Mouse (Mus musculus) forebrain, embryonic 15.5 days (tissue): ENCODE measurements at regions not wholly inside any gene's neighbourhood (a gene's known extent, or its start where the extent isn't known, plus 50 kb on each side); places are given as distances from the start of the nearest gene placed in this dataset.

Experiments
- ATAC-seq: fragments of 200-750 bp; cut with Nextera tagmentation; replicated peaks from 2 replicates; pipeline ENCODE4 v1.8.0; 2017; ENCODE audit warnings: mild to moderate bottlenecking, moderate TSS enrichment, moderate library complexity
- H3K27ac ChIP-seq: fragments of 300-500 bp; sonication (generic); replicated peaks from 2 replicates; pipeline ENCODE4 v1.5.1; 2015; ENCODE audit warnings: mild to moderate bottlenecking, inconsistent platforms
- H3K27me3 ChIP-seq: fragments of 300-500 bp; sonication (generic); 2 replicates; pipeline ENCODE4 v1.6.1; 2015; ENCODE audit warnings: inconsistent platforms
- H3K36me3 ChIP-seq: fragments of 300-500 bp; sonication (generic); 2 replicates; pipeline ENCODE4 v1.6.1; 2015; ENCODE audit warnings: mild to moderate bottlenecking, inconsistent platforms
- H3K4me1 ChIP-seq: fragments of 300-500 bp; sonication (generic); 2 replicates; pipeline ENCODE4 v1.6.1; 2015; ENCODE audit warnings: inconsistent platforms
- H3K4me2 ChIP-seq: fragments of 300-500 bp; sonication (generic); replicated peaks from 2 replicates; pipeline ENCODE4 v1.6.1; 2015; ENCODE audit warnings: mild to moderate bottlenecking, inconsistent platforms
- H3K4me3 ChIP-seq: fragments of 300-500 bp; sonication (generic); 2 replicates; pipeline ENCODE4 v1.5.1; 2015; ENCODE audit warnings: mild to moderate bottlenecking, inconsistent platforms
- H3K9ac ChIP-seq: fragments of 300-500 bp; sonication (generic); replicated peaks from 2 replicates; pipeline ENCODE4 v1.6.1; 2015; ENCODE audit warnings: mild to moderate bottlenecking, inconsistent platforms
- H3K9me3 ChIP-seq: fragments of 300-500 bp; sonication (generic); 2 replicates; pipeline ENCODE4 v1.6.1; 2016; ENCODE audit warnings: inconsistent platforms
- WGBS: fragments of 180-500 bp; shearing (Covaris S2); methylation state at CpG from one replicate; pipeline ENCODE4 v1.1.7; 2015; ENCODE audit warnings: mixed read lengths; 5-methylcytosine and 5-hydroxymethylcytosine counted together

GRCm38 (mm10) chr1:26909926-26910665, 222.8 kb upstream of the 4931408C20Rik start:
- no peaks in the 10 kb centered on the region for H3K4me1 ChIP-seq
- no peak overlapping the region for H3K27ac ChIP-seq
- H3K9me3 ChIP-seq, result no peaks in the 10 kb centered on the region
- H3K9ac ChIP-seq, result no peak overlapping the region
- H3K27me3 ChIP-seq, result no peaks in the 10 kb centered on the region
- no peaks in the 10 kb centered on the region for H3K36me3 ChIP-seq
- no peak overlapping the region for H3K4me2 ChIP-seq
- WGBS, result 73% methylated on average over 3 of the region's 3 CpGs
- no peak for ATAC-seq
- no peak overlapping the region for H3K4me3 ChIP-seq

- WGBS, result 84% methylated on average over 1 of the region's 1 CpGs
- Histone ChIP-seq H3K4me2 (no peak overlapping the region), H3K27ac (no peak overlapping the region), H3K9me3 (no peaks in the 10 kb centered on the region), H3K36me3 (no peaks in the 10 kb centered on the region), H3K27me3 (no peaks in the 10 kb centered on the region), H3K4me3 (no peak overlapping the region), H3K4me1 (no peaks in the 10 kb centered on the region), H3K9ac (no peak overlapping the region)
- ATAC-seq, result no peak
Measured at GRCm38 (mm10) chr1:26902306-26902705, 215.0 kb upstream of the 4931408C20Rik start.

- H3K27ac ChIP-seq, result no peak overlapping the region
- H3K36me3 ChIP-seq, result no peaks in the 10 kb centered on the region
- H3K9ac ChIP-seq, result no peak overlapping the region
- no peak for ATAC-seq
- WGBS, result 71% methylated on average over 2 of the region's 2 CpGs
- no peaks in the 10 kb centered on the region for H3K9me3 ChIP-seq
- no peaks in the 10 kb centered on the region for H3K4me1 ChIP-seq
- no peak overlapping the region for H3K4me3 ChIP-seq
- no peak overlapping the region for H3K4me2 ChIP-seq
- no peaks in the 10 kb centered on the region for H3K27me3 ChIP-seq
Measured at GRCm38 (mm10) chr1:26857433-26857832, 170.2 kb upstream of the 4931408C20Rik start.

- Histone ChIP-seq H3K4me3 (no peak overlapping the region), H3K36me3 (no peaks in the 10 kb centered on the region), H3K9me3 (no peaks in the 10 kb centered on the region), H3K27ac (no peak overlapping the region), H3K9ac (no peak overlapping the region), H3K4me1 (no peaks in the 10 kb centered on the region), H3K4me2 (no peak overlapping the region), H3K27me3 (no peaks in the 10 kb centered on the region)
- ATAC-seq, result 0 out of 2 replicates have a peak, but pooled peaks have one; percentile 38
- WGBS, result 73% methylated on average over 2 of the region's 2 CpGs
Measured at GRCm38 (mm10) chr1:26853802-26854201, 166.5 kb upstream of the 4931408C20Rik start.

DNA sequence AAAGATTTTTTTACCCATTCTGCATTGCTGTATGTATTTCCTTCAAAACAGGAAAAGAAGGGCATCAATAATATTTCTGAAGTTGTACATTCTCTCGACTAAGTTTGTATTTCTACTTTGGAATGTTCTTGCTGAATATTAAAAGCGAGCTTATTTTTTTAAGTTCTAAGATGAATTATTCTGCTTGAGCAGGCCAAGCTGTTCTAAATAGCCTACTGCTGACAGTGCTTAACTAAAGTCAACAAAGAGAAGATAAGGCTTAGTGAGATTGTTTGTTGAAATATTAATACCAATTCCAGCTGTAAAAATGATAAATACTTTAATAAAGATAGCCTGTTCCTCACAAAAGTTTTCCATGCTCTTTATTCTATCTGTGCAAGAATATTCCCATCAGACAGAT, 122.0 kb upstream of the 4931408C20Rik start:
- 81% methylated on average over 2 of the region's 2 CpGs for whole genome bisulfite sequencing
- Histone ChIP-seq H3K27ac (no peak overlapping the region), H3K9me3 (no peaks in the 10 kb centered on the region), H3K9ac (no peak overlapping the region), H3K4me3 (no peak overlapping the region), H3K4me2 (no peak overlapping the region), H3K4me1 (no peaks in the 10 kb centered on the region), H3K27me3 (no peaks in the 10 kb centered on the region), H3K36me3 (no peaks in the 10 kb centered on the region)
- ATAC-seq, result no peak

DNA sequence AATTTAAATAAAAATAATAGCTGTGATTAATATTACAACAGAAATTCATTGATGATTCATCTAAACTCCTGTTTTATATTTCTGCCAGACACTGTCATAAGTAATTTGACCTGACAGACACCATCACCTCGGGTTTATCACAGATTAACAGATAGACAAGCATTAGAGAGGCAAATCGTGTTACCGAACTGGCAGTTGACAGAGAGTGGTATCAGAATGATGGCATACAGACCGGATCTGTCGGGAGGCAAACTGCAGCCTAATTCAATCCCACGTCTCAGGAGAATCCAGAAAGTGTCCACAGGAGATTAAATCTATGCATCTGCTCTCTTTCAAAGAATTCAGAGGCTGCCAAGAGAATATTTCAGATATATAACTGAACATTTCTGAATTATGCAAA, 77.8 kb upstream of the 4931408C20Rik start:
- H3K9ac ChIP-seq, result no peak overlapping the region
- H3K4me3 ChIP-seq, result no peak overlapping the region
- no peak for ATAC-seq
- H3K4me1 ChIP-seq, result no peaks in the 10 kb centered on the region
- H3K27ac ChIP-seq, result no peak overlapping the region
- H3K9me3 ChIP-seq, result no peaks in the 10 kb centered on the region
- WGBS, result 67% methylated on average over 6 of the region's 6 CpGs
- no peaks in the 10 kb centered on the region for H3K27me3 ChIP-seq
- H3K4me2 ChIP-seq, result no peak overlapping the region
- no peaks in the 10 kb centered on the region for H3K36me3 ChIP-seq
